Mouse (Mus musculus): ENCODE data around the gene Crybg1.

- TF ChIP-seq CTCF (IDR thresholded peaks at IDR 0.05; ENCODE audit: extremely low read depth, insufficient read length, insufficient replicate concordance, low read depth, low read length) (no peak), POLR2A (IDR thresholded peaks at IDR 0.05; ENCODE audit: low read depth, low read length) (no peak)
Measured at GRCm38 (mm10) chr10:44011408-44011807, 137.2 kb downstream of the Crybg1 start.

Measured in small intestine, adult 2 months (tissue).